ENCODE assay signal across 8 mouse cellular contexts in genomic region chr8:54528571-54528970, GRCm38 (mm10). TPM values are rescaled to one million over a fixed set of nuclear protein-coding genes. Genes with fewer than 3 reads are reported as not detected.
DNase-seq lines count a peak whose midpoint lies in the region; ATAC-seq and TF ChIP-seq lines count a peak whose summit lies in the region.

No protein-coding gene starts in this region.

- peak overlapping the region; percentile 99 for H3K4me3 ChIP-seq in lung, postnatal 0 days (ENCODE audit: low read depth, low read length)
- peak overlapping the region; percentile 93 for H3K4me3 ChIP-seq in forebrain, embryonic 13.5 days
- H3K4me3 ChIP-seq in limb, embryonic 14.5 days (replicated peaks; ENCODE audit: low read length) = peak overlapping the region; percentile 97
- H3K4me3 ChIP-seq in stomach, embryonic 15.5 days (replicated peaks) = peak overlapping the region; percentile 88

- no peak for TF ChIP-seq EP300 in lung, postnatal 0 days (IDR thresholded peaks at IDR 0.05)

- no peak for ATAC-seq in lung, postnatal 0 days
- no peak for ATAC-seq in forebrain, embryonic 13.5 days
- no peak for ATAC-seq in limb, embryonic 14.5 days (ENCODE audit: low FRiP score, low read depth)
- ATAC-seq in stomach, embryonic 15.5 days (ENCODE audit: insufficient read depth, low FRiP score, low read depth) = no peak

- H3K9ac ChIP-seq in lung, postnatal 0 days (replicated peaks; ENCODE audit: low read depth) = 0 out of 2 replicates have a peak overlapping the region, but pooled peaks have one; percentile 77
- H3K9ac ChIP-seq in forebrain, embryonic 13.5 days = peak overlapping the region; percentile 84
- H3K9ac ChIP-seq in limb, embryonic 14.5 days (ENCODE audit: low read depth, low read length, severe bottlenecking) = peak overlapping the region; percentile 92
- H3K9ac ChIP-seq in stomach, embryonic 15.5 days = peak overlapping the region; percentile 78; the same call in 1 of the 2 replicates

- no peaks in the 10 kb centered on the region for H3K9me3 ChIP-seq in lung, postnatal 0 days (ENCODE audit: low read length)
- no peaks in the 10 kb centered on the region for H3K9me3 ChIP-seq in forebrain, embryonic 13.5 days (replicated peaks)
- no peaks in the 10 kb centered on the region for H3K9me3 ChIP-seq in limb, embryonic 14.5 days (ENCODE audit: control insufficient read depth, low read length)
- no peaks in the 10 kb centered on the region for H3K9me3 ChIP-seq in stomach, embryonic 15.5 days

- no peak for TF ChIP-seq CTCF in lung, postnatal 0 days (IDR thresholded peaks at IDR 0.05)

- no peaks in the 10 kb centered on the region for H3K27me3 ChIP-seq in lung, postnatal 0 days (replicated peaks; ENCODE audit: insufficient read depth, low read length)
- H3K27me3 ChIP-seq in forebrain, embryonic 13.5 days = no peaks in the 10 kb centered on the region
- no peaks in the 10 kb centered on the region for H3K27me3 ChIP-seq in limb, embryonic 14.5 days (ENCODE audit: control insufficient read depth, insufficient read depth, low read length)
- H3K27me3 ChIP-seq in stomach, embryonic 15.5 days (replicated peaks) = no peaks in the 10 kb centered on the region

- no peak for TF ChIP-seq POLR2A in limb, embryonic 14.5 days (IDR thresholded peaks at IDR 0.05; ENCODE audit: borderline replicate concordance, extremely low read depth, insufficient read depth, insufficient read length)

- WGBS in lung, postnatal 0 days = 35% methylated on average over 7 of the region's 7 CpGs
- WGBS in forebrain, embryonic 13.5 days = 52% methylated on average over 7 of the region's 7 CpGs
- 37% methylated on average over 7 of the region's 7 CpGs for WGBS in limb, embryonic 14.5 days
- WGBS in stomach, embryonic 15.5 days = 26% methylated on average over 7 of the region's 7 CpGs

- no peak for DNase-seq in lung, postnatal 0 days (ENCODE audit: low spot score)
- no peak for DNase-seq in lung, adult 18-20 months
- no peak for DNase-seq in limb, embryonic 14.5 days (ENCODE audit: low spot score)
- no peak for DNase-seq in retina, postnatal 1 day
- DNase-seq in layer of hippocampus, adult 8-10 months (ENCODE audit: low spot score in 2 of 2) = no peak
- no peak for DNase-seq in gastrocnemius, postnatal 10 days

- no peak overlapping the region for H3K27ac ChIP-seq in lung, postnatal 0 days (ENCODE audit: low read length)
- no peak overlapping the region for H3K27ac ChIP-seq in forebrain, embryonic 13.5 days
- H3K27ac ChIP-seq in limb, embryonic 14.5 days (replicated peaks; ENCODE audit: low read depth, low read length) = no peak overlapping the region
- no peak overlapping the region for H3K27ac ChIP-seq in stomach, embryonic 15.5 days

- 0 out of 2 replicates have a peak, but pooled peaks cover 4% of the 10 kb centered on the region for H3K4me1 ChIP-seq in lung, postnatal 0 days (ENCODE audit: insufficient read depth, low read depth, low read length)
- H3K4me1 ChIP-seq in forebrain, embryonic 13.5 days = peaks cover 15% of the 10 kb centered on the region
- H3K4me1 ChIP-seq in limb, embryonic 14.5 days (ENCODE audit: control insufficient read depth, insufficient read depth, low read length) = peaks cover 14% of the 10 kb centered on the region
- H3K4me1 ChIP-seq in stomach, embryonic 15.5 days = peaks cover 6% of the 10 kb centered on the region

- H3K4me2 ChIP-seq in lung, postnatal 0 days (replicated peaks; ENCODE audit: low read depth, low read length) = peak overlapping the region; percentile 78
- H3K4me2 ChIP-seq in forebrain, embryonic 13.5 days = peak overlapping the region; percentile 70
- peak overlapping the region; percentile 63 for H3K4me2 ChIP-seq in limb, embryonic 14.5 days (replicated peaks; ENCODE audit: low read depth, low read length, severe bottlenecking)
- peak overlapping the region; percentile 58 for H3K4me2 ChIP-seq in stomach, embryonic 15.5 days

- H3K36me3 ChIP-seq in lung, postnatal 0 days (ENCODE audit: insufficient read depth, low read length) = no peaks in the 10 kb centered on the region
- peaks cover 7% of the 10 kb centered on the region; the same call in 1 of the 2 replicates for H3K36me3 ChIP-seq in forebrain, embryonic 13.5 days (ENCODE audit: poor library complexity, severe bottlenecking)
- peaks cover 22% of the 10 kb centered on the region for H3K36me3 ChIP-seq in limb, embryonic 14.5 days (ENCODE audit: control insufficient read depth, insufficient read depth, low read length)
- 0 out of 2 replicates have a peak, but pooled peaks cover 5% of the 10 kb centered on the region for H3K36me3 ChIP-seq in stomach, embryonic 15.5 days

RNA-seq across cellular contexts. Expression of gene Asb5, which starts 0.8 kb away (rescaled TPM):
- polyA plus RNA-seq in lung, postnatal 0 days (2015; fragmentation: Nextera tagmentation; extraction: Ambion mirVana) = 3.8 and 5.2 TPM in 2 replicates
- polyA plus RNA-seq in forebrain, embryonic 13.5 days (2015; fragmentation: Nextera tagmentation; extraction: Ambion mirVana) = 6.0 and 6.9 TPM in 2 replicates
- polyA plus RNA-seq in limb, embryonic 14.5 days (2012; rRNA removed) = 1.2 and 1.3 TPM in 2 replicates
- polyA plus RNA-seq in limb, embryonic 14.5 days (2014; fragmentation: Nextera tagmentation; extraction: Ambion mirVana) = 6.4 and 7.0 TPM in 2 replicates
- 5.9 and 6.2 TPM in 2 replicates for polyA plus RNA-seq in stomach, embryonic 15.5 days (2015; fragmentation: Nextera tagmentation; extraction: Ambion mirVana)
- total RNA-seq in layer of hippocampus, adult 8-10 months (2022) = 1 to 10 TPM in 3 of 4 experiments, under 1 TPM in 1; 0.83 to 2.0 (median 1.3) TPM
- total RNA-seq in gastrocnemius, postnatal 10 days (2021) = 100 to 1,000 TPM; 124 to 132 TPM

RNA-seq across cellular contexts. Expression of gene Spcs3, which starts 1.2 kb away (rescaled TPM):
- 38.7 and 41.8 TPM in 2 replicates for polyA plus RNA-seq in lung, postnatal 0 days (2015; fragmentation: Nextera tagmentation; extraction: Ambion mirVana)
- 63.4 and 71.1 TPM in 2 replicates for polyA plus RNA-seq in forebrain, embryonic 13.5 days (2015; fragmentation: Nextera tagmentation; extraction: Ambion mirVana)
- 35.0 and 39.7 TPM in 2 replicates for polyA plus RNA-seq in limb, embryonic 14.5 days (2012; rRNA removed)
- polyA plus RNA-seq in limb, embryonic 14.5 days (2014; fragmentation: Nextera tagmentation; extraction: Ambion mirVana) = 85.1 and 86.5 TPM in 2 replicates
- 101 and 121 TPM in 2 replicates for polyA plus RNA-seq in stomach, embryonic 15.5 days (2015; fragmentation: Nextera tagmentation; extraction: Ambion mirVana)
- 10 to 100 TPM; 42.9 to 56.3 (median 49.4) TPM for total RNA-seq in layer of hippocampus, adult 8-10 months (2022)
- 10 to 100 TPM; 22.8 to 28.2 TPM for total RNA-seq in gastrocnemius, postnatal 10 days (2021)
